Mouse (Mus musculus) left cerebral cortex, adult 8-10 months (tissue): Measurements from ENCODE around the gene Mical3. TPM values are rescaled to one million over a fixed set of nuclear protein-coding genes. Genes with fewer than 3 reads are reported as not detected.
"Not testable (repeated sequence)": the region's sequence is repeated elsewhere in the genome, so short reads cannot be mapped to it uniquely, and the experiment has no call there.

Source experiments
- DNase-seq, 2 experiments: peaks; one replicate each; pipeline ENCODE4 v3.0.0; 2022; ENCODE audit warnings: low spot score in 2 of 2
- total RNA-seq, 4 experiments: library from RNA; stranded (reverse); gene quantifications; 2 replicates each; pipeline ENCODE4 v1.2.4; 2022

Mical3 gene
- total RNA-seq, 4 experiments from 2014 or later, result 105 to 113 (median 110) TPM

- no peak for DNase-seq
Measured at GRCm38 (mm10) chr6:120909501-120909900, 221.3 kb downstream of the Mical3 start.

GRCm38 (mm10) chr6:120907876-120908597 is 222.8 kb downstream of the Mical3 start:
- DNase-seq, result not testable (repeated sequence)

- no peak for DNase-seq
Measured at GRCm38 (mm10) chr6:120906521-120906920, 224.3 kb downstream of the Mical3 start.

- DNase-seq, result no peak
Measured at GRCm38 (mm10) chr6:120905111-120905510, 225.7 kb downstream of the Mical3 start.

GRCm38 (mm10) chr6:120903961-120904360 is 226.8 kb downstream of the Mical3 start:
- DNase-seq, result no peak

GRCm38 (mm10) chr6:120903450-120903912 is 227.3 kb downstream of the Mical3 start:
- DNase-seq, result no peak

GRCm38 (mm10) chr6:120901776-120902645 is 228.8 kb downstream of the Mical3 start:
- no peak for DNase-seq

- DNase-seq, result no peak
Measured at GRCm38 (mm10) chr6:120898188-120898833, 232.5 kb downstream of the Mical3 start.

- DNase-seq, result no peak
Measured at GRCm38 (mm10) chr6:120894524-120894923, 236.3 kb downstream of the Mical3 start.

GRCm38 (mm10) chr6:120894089-120894488 is 236.7 kb downstream of the Mical3 start:
- no peak for DNase-seq

- no peak for DNase-seq
Measured at GRCm38 (mm10) chr6:120886696-120887095, 244.1 kb downstream of the Mical3 start.

GRCm38 (mm10) chr6:120884436-120884835 is 246.4 kb downstream of the Mical3 start:
- DNase-seq, result no peak

Other genes starting within 250 kb of the Mical3 start
- 10 to 100 TPM in 3 of 4 experiments, 1 to 10 TPM in 1; 9.8 to 14.0 (median 11.5) TPM for gene Bid, start 214.1 kb downstream of the Mical3 start, total RNA-seq
- 10 to 100 TPM; 14.2 to 17.0 (median 14.8) TPM for gene Pex26, start 52.7 kb upstream of the Mical3 start, total RNA-seq
- gene Tuba8, start 79.7 kb upstream of the Mical3 start, total RNA-seq, result 10 to 100 TPM in 3 of 4 experiments, 1 to 10 TPM in 1; 9.2 to 13.6 (median 10.5) TPM
- 1 to 10 TPM in 2 of 4 experiments, under 1 TPM in 1, not detected in 1; 0.74 to 2.8 (median 1.1) TPM for gene Usp18, start 114.9 kb upstream of the Mical3 start, total RNA-seq
- gene Slc6a13, start 169.2 kb upstream of the Mical3 start, total RNA-seq, result 10 to 100 TPM; 12.6 to 17.6 (median 15.8) TPM
- 1 to 10 TPM in 3 of 4 experiments, under 1 TPM in 1; 0.88 to 1.6 (median 1.4) TPM for gene Slc6a12, start 212.1 kb upstream of the Mical3 start, total RNA-seq